Mouse (Mus musculus) mesoderm, embryonic 11.5 days (tissue): ENCODE measurements at regions not wholly inside any gene's neighbourhood (a gene's known extent, or its start where the extent isn't known, plus 50 kb on each side); places are given as distances from the start of the nearest gene placed in this dataset.
"Not testable (repeated sequence)": the region's sequence is repeated elsewhere in the genome, so short reads cannot be mapped to it uniquely, and the experiment has no call there.

ENCODE experiments used
- DNase-seq: peaks from one replicate; pipeline ENCODE4 v3.0.0-alpha.2; 2012; ENCODE audit warnings: low read depth, low spot score

DNA sequence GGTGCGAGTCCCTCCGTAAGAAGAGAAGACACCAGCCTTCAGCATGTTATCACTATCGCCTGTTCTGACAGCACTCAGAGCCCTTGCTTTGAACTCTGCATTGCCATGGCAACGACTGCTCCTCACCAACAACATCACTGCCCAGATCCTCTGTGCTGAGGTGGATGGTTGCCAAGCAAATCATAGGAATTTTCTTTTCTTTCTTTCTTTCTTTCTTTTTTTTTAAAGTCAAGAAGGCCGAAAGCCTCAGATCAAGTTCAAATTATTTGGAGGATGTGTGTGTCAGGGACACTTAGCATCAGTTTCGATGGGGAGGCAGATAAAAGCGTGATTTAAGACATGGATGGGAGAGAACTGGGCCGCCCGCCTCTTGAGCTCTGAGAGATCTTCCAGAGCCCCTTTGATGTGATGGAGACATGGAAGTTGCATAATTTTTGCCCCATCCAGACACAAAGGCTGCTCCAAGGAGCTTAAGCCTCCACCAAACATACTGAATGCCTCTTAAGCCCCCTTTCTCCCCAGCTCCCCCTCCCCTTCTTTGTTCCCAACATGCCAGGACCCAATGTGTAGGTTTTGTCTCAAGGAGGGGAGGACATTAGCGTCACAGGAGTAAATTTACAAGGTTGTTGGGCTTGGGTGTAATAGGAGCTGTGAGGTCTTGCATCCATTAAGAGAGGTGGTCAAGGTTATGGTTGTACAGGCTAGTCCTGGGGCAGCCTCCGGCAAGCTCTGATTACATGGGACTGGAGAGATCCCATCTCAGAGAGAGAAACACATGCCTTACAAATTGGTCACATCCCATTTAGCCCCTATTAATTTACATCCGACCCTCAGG, 167.4 kb upstream of the Npvf start:
- DNase-seq: peak; percentile 79

DNA sequence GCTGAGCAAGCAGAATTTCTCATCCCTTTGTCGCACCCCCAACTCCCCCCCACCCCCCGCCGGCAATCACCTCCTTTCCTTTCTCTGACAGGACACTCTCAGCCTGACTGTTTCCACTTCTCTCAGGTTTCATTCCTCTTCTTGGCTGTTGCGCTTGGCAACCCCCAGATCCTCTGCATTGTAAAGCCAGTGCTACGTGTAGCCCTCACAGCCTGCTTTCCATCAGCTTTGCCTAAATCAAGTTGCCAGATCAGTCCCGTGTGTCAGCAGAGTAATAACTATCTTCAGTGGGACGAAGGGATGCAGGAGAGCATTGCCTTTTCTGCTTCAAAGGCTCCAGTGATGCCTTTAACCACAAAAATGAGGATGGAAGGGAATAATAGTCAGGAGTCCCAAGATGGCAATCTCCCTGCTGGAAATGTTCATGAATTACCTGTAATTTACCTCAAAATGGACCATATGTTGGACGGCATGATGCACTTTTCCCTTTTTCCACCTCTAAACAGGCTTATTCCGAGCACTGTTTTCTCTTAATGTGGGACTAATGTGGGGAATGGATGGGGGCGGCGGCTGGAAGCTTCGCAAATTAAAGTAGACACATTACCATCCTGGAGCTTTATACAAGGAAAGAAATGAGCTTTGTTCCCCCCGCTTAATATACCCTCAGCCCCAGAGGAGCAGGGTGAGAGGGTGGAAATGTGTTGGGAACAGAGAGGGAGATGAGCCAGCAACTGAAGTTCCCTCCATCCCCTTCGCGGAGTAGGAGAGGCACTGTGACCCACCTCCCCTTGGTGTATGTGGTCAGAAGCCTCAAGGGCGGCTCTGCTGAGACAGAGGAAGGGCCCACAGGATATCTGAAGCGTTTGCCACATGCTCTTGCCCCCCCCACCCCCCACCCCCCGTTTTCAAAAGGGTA, 168.3 kb upstream of the Npvf start:
- DNase-seq: peak; percentile 54

DNA sequence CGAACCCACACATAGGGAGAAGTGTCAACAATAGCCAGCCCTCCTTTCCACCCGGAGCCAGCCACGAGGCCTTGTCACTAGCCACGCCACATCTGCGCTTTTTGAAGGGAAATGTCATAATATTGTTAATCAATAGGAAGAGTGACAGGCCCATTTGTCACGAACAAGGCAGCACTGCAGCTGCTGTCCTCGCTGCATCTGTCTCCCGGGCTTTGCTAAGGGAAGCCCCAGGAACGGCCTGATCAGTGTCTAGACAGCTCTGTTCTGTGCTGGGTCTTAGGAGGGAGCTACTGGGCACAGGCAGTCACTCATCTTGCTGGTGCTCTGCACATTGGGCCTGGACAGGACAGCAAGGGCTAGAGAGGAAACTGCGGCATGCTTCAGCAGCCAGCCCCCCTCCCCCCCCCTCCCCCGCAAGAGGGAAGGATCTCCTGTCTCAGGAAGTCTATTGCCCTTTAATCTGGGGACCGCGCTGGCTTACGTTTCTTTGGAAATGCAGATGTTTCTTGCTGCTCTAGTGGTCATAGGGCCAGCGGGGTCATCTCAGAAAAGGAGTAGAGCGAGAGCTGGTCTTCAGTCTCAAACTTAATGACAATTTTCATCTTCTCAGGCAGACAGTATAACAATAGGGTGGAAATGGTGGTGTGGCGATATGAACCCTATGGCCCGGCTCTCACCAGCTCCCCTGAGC, 169.1 kb upstream of the Npvf start:
- peak; percentile 70 for DNase-seq

DNA sequence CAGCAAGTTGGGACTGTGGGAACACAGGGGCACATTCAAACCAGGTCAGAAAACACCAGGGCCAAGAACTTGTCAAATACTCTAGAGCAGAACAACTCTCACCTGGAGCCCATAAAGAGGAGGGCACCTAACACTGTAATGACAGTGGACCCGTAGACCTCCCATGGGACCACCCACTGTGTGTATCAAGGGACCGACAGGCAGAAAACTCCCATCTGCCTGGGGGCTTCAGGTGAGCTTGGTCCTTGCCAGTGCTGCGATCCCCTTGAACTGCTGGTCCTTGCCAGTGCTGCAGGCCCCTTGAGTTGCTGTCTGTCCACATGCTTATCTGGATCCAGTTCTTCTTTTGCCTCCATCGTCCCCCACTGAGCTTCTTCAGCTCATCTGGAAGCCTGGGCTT, 170.2 kb upstream of the Npvf start:
- DNase-seq: no peak

DNA sequence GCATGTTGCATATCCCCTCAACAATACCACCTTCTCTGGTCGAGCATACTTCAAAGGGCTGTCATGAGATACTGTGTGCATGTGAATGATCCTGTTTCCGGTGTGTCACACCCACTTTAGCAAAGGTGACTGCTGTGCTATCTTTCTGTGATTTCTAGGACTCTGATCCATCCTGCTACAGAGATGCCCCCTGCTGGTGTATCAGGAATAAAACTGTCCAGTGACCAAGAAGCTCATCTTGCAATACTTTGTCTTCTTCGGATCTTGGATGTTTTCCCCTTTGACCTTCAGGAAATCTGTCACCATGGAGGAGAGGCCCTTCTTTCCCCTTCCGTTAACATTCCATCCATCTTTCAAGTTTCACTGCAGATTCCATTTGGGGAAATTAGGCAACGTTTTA, 177.5 kb upstream of the Npvf start:
- no peak for DNase-seq

DNA sequence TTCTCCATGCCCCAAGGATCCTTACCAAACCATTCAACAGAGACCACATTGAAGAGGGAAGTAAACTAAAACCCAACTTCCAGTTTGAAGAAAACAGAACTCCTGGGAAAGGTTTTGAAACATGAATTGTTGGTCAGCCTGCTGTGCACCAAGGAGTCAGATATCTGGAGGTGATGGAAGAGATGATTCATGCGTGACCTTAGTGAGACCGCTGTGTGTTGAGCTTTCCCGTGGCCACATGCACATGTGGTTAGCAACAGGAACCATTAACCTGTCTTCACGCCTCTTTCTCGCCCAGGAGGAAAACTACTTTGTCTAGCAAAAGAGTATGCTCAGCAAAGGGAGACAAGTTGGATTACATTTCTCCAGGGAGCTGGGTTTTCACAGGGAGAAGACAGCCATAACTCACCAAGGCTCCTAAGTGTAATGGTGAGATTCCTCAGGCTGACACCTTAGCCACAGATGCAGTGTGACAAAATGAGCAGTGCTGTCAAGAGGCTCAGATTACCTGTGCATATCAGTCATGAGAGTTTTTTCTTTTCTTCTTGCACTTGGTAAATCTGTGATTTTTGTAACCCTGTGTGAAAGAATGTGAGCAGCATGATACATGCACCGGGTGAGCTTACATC, 181.9 kb upstream of the Npvf start:
- peak; percentile 72 for DNase-seq

DNA sequence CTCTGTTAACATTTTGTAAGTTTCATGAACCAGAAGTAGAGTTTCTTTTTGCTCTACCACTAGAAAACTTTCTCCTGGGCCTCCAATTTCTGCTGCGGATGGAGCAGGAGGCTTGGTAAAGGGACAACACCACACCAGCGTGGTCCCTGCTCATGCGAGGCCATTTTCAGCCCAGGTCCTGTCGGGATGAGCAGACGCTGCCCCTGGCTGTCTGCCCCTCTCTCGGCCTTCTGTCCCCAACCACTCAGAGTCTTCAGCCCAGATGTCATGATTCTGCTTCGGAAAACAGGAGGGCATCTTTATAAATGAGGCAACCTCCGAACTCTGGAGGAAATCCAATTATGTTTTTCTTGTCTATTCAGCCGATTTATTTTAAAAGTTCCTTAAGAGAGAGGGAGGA, 186.6 kb upstream of the Npvf start:
- no peak for DNase-seq

DNA sequence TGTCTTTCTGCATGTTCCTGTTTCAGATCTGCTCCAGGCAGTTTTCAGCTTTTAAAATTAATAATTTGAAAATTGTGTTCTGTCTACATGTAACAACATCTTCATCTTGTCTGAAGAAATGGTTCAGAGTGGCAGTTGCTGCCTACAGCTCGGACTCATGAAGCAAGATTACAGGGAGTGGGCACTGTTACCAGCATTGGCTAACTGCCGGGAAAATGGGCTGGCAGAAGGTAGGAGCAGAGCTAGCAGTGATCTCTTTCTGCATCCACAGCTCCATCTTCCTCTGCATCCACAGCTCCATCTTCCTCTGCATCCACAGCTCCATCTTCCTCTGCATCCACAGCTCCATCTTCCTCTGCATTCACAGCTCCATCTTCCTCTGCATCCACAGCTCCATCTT, 191.0 kb upstream of the Npvf start:
- not testable (repeated sequence) for DNase-seq

DNA sequence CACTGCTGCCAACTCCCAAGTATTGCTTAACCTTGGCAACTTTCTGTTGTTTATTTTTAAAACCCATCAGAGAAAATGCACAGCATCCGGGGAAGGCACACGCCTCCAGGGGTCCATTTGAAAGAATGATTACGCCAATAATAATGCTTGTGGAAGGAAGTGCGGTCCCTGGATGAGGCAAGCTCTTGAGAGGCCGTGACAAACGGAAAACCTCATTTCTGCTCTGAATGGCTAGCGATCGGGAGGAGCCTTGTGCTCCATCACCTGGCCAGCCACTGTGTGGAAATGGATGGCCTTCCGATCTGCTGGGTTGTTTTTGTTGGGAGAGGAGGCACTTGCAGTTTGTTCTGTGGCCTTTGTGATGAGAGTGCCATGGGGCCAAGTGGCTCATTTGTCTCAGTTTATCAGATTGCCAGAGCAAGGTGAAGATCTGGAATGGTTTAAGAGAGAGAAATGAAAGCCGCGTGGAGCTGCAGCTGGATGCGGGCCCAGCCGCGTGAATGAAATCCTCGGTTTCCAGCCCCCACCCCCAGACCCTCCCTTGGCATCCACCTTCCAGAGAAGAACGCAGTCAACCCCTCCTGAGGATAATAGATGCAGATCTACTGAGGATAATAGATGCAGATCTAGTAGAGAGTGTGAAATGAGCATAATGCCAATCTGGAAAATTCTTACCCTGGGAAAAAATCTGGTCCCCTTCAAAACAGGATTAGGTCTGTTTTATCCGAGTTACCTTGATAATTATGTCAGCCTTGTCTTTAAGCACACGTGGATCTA, 192.7 kb upstream of the Npvf start:
- DNase-seq: no peak

DNA sequence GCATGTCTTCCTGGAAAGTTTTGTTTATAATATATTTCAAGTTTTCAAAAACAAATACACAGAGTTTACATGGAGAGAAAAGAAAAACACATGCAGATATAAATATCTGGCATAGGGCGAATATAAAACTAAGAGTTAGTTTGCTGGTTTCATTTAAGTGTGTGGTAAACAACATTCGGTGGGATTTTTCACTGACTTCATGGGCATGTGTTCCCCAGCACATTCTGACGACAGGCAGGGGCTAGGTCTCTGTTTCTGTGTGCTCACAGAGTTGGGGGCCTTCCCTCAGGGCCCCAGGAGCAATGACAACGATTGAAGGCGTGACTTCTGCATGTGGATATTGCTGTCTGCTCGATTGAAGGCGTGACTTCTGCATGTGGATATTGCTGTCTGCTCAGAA, 193.3 kb upstream of the Npvf start:
- no peak for DNase-seq

DNA sequence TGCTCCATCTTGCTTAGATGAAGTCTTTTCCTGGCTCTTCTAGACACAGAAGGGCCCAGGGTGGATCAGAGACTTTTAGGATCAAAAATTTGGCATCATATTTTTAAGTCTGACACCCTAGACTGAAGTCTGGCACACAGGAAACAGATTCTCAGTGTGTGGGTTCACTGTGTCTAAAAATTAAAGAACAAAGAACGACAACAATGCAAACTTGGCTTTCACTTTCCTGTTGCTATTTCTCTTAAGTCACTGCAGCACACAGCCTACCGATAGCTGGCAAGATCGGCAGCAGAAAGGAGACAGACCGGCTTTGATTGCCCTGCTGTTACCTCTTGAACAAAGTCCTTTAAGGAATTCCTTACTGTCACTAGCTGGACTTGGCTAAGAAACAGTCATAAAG, 204.9 kb upstream of the Npvf start:
- DNase-seq: no peak

DNA sequence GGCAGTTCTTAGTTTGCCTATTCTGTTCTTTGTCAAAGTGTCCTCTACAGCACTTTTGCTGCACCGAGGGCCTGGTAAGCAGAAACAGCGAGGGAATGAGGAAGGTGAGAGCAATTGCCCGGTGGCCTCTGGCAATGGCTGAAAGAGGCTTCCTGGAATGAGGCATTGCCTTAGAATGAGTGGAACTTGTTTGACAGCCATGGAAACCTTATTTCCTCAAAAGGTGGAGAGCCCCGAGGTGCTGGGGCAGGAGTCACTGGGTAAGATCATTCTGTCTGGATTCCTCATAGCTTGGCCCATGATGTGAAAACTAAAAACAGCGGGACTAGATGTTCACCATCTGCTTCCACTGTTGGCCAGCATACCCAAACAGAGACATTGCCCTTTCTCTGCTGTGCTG, 223.8 kb upstream of the Npvf start:
- DNase-seq: no peak

DNA sequence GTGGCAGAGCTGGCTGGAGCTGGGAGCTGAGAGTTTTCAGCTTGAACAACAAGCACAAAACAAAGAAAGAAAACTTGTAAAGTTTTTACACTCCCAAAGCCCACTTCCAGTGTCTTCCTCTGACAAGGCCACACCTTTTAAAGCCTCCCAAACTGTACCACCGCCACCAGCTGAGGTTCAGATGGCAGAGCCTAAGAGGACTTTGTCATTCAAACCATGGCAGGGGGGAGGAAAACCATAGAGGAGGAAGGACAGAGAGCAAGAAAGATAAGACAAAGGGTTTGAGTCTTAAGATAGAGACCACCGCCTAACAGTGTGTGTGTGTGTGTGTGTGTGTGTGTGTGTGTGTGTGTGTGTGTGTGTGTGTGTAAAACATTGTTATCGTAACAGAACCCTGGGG, 228.1 kb upstream of the Npvf start:
- no peak for DNase-seq

DNA sequence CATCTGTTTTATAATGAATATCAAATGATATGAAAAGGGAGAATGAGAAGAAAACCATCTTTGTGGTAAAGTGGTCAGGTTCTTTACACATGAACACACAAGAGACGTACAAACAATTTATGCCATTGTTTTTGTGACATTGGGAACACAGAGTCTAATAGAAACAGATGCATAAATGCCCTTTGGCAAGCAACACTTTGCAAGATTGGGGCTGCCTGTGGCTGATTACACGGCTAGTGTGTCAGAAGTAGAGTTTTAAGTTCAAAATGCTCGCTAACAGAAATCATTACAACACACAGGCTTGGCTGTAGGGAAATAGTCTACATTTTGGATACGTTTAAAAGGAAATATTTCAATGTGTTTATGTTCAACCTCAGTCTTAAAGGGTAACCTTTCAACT, 228.5 kb upstream of the Npvf start:
- no peak for DNase-seq

DNA sequence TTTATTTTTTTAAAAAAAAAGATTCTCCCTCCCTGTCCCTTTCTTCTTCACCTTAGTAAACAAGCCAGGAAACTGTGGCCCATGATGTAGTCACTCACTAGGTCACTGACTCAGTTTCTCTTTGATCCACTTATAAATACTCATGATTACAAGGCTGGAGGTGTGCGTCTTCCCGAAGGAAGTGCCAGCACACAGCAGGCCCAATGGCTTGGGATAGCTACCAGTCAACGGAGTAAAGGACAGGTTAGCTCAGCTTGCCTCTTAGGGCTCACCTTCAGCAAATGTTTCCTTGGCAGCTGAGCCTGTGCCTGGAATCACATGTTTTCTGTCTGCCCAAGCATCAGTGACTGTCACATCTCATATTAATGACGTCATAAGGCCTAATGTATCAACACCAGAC, 230.8 kb upstream of the Npvf start:
- DNase-seq: no peak

DNA sequence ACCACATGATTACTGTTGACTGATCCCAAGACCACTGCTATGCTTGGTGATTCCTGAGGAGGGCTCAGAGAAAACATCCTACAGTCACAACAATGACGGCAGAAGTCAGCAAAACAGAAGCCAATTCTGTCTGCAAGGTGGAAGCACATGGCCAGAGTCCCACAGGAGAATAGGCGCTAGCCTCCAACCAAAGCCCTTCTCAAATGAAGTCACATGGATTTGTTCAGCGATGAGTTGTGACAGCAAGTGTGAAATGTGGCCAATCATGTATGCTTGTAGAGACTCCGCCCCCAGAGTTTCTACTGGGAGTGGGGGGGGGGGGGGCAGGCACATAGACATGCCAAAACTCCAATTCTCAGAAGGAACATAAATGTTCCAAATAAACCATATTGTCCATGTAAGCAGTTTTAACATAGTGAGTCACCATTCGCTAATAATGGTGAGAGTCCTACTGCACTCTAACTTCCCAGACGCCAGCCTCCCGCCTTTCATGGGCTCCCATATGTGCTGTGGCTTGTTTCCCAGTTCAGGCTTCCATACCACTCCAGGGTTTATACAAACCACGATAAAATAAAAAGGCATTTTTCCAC, 231.6 kb upstream of the Npvf start:
- DNase-seq: no peak

DNA sequence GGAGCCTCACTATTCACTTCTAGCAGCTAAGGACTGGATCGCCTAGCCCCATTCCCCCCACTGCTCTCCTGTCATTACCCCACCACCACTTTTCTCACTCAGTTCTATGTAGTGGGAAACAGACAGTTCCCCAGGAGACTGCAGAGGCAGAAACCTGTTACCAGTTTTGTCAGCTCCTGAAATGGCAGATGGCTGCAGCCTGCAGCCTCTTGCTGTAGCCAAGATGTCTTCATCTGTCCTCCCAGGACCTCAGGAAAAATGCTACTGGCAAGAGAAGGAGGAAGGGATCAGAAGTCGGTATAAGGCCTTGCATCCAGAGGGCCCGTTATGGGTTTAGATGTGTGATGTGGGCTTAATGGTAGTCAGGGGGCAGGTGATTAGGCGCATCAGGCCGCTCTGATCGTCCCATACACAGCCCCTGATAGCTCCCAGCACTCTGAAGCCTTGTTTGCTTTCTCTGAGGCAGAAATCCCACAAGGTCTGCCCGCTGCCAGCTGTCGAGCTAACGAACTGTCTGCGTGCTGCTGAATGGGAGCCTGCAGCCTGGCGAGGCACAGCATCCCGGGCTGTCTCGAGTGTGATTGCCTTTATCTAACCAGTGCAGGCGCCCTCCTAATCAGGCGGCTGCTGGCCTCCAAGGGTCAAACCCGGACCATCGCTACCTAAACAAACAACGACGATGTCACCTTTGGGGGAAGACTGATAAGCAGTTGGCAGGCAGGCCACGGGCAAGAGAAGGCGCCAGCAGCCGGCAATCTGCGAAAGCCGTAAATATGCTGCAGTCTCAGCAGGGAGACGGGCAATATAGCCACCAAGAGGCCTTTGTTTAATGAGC, 236.3 kb upstream of the Npvf start:
- DNase-seq: peak; percentile 71

DNA sequence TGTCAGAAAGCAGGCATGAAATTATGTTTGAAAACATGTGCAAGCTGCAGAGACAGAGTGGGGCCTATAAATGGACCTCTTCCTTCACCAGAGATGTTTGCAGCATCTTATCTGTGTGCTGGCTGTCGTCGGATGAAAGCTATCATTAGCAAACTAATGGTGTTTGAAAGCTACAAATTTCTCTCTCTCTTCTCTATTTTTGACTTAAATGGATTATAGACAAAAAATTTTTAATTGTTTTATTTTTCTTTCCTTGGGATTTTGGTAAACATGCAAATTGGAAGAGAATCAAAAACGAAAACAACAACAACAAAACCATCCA, 236.9 kb upstream of the Npvf start:
- no peak for DNase-seq

DNA sequence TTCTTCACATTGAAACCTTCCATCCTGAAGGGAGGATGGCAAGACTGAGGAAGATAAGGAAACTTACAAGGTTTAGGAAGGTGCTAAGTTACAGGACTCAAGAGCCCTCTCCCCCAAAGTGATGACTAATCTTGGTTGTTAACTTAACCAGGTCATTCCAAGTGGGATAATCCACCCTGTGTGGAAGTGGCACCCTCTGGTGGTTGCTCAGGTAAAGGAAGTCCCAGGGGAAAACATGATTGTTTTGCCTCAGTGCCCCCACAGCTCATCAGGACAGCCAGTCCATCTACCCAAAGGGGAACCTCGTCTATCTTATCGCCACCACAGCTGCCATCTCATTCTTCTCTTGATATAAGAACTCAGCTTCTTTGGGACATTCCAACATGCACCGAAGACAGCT, 244.6 kb upstream of the Npvf start:
- DNase-seq: no peak
